Mouse (Mus musculus) lung, postnatal 0 days (tissue): ENCODE data around the gene Ube2o.

ENCODE experiments used
- CTCF ChIP-seq: IDR thresholded peaks from 2 replicates; pipeline ENCODE4 v1.5.1; 2016; ENCODE audit warnings: antibody characterized with exemption, mild to moderate bottlenecking
- EP300 ChIP-seq: IDR thresholded peaks from 2 replicates; pipeline ENCODE4 v1.6.1; 2016; ENCODE audit warnings: antibody characterized with exemption, mild to moderate bottlenecking, control low read depth

GRCm38 (mm10) chr11:116586801-116587631 lies 5.8 kb upstream of the Ube2o start:
- TF ChIP-seq CTCF, result peak; percentile 97
- no peak for TF ChIP-seq EP300
